Mouse (Mus musculus) urinary bladder, adult 18-20 months (tissue): Measurements from ENCODE around the gene Rps16.

Source experiments
- DNase-seq, 2 experiments: peaks; one replicate each; pipeline ENCODE4 v3.0.0; 2022; ENCODE audit warnings: low spot score in 2 of 2, mixed read lengths in 2 of 2

Rps16 gene

GRCm38 (mm10) chr7:28350155-28350883 is at the start of gene Rps16:
Gene Rps16 (plus strand): TSS chr7:28350652.
- peak; percentile 98 to 99 for DNase-seq

- DNase-seq, result no peak
Observed at GRCm38 (mm10) chr7:28301616-28302433, 48.6 kb upstream of the Rps16 start, which contains the start of gene Dll3. Gene Dll3 (minus strand): TSS chr7:28302238.

GRCm38 (mm10) chr7:28305641-28306040 is 44.8 kb upstream of the Rps16 start:
- no peak for DNase-seq

GRCm38 (mm10) chr7:28306216-28306615 is 44.2 kb upstream of the Rps16 start:
- DNase-seq, result no peak

GRCm38 (mm10) chr7:28309737-28310136 is 40.7 kb upstream of the Rps16 start:
- no peak for DNase-seq

GRCm38 (mm10) chr7:28311151-28311925 is 39.1 kb upstream of the Rps16 start:
- peak in 1 of 2 experiments; percentile 7 for DNase-seq

GRCm38 (mm10) chr7:28311926-28312543 is 38.4 kb upstream of the Rps16 start, which contains the start of gene Timm50:
Gene Timm50 (minus strand): TSS chr7:28312072.
- peak; percentile 96 to 97 for DNase-seq

- DNase-seq, result no peak
Observed at GRCm38 (mm10) chr7:28318036-28318435, 32.4 kb upstream of the Rps16 start.

- no peak for DNase-seq
Observed at GRCm38 (mm10) chr7:28318714-28319113, 31.7 kb upstream of the Rps16 start.

GRCm38 (mm10) chr7:28321974-28322720 is 28.3 kb upstream of the Rps16 start:
- no peak for DNase-seq

- no peak for DNase-seq
Observed at GRCm38 (mm10) chr7:28325293-28325692, 25.2 kb upstream of the Rps16 start.

GRCm38 (mm10) chr7:28326457-28326856 is 24.0 kb upstream of the Rps16 start:
- no peak for DNase-seq

- DNase-seq, result no peak
Observed at GRCm38 (mm10) chr7:28328260-28328659, 22.2 kb upstream of the Rps16 start.

GRCm38 (mm10) chr7:28334534-28334933 is 15.9 kb upstream of the Rps16 start:
- no peak for DNase-seq

- DNase-seq, result no peak
Observed at GRCm38 (mm10) chr7:28335471-28335870, 15.0 kb upstream of the Rps16 start.

GRCm38 (mm10) chr7:28338108-28338998 is 12.1 kb upstream of the Rps16 start, which contains the start of gene Supt5:
Gene Supt5 (minus strand): TSS chr7:28338746.
- peak; percentile 94 to 96 for DNase-seq

- peak; percentile 18 to 26 for DNase-seq
Observed at GRCm38 (mm10) chr7:28339213-28339917, 11.1 kb upstream of the Rps16 start.

GRCm38 (mm10) chr7:28341381-28341780 is 9.1 kb upstream of the Rps16 start:
- no peak for DNase-seq

- DNase-seq, result peak in 1 of 2 experiments; percentile 39
Observed at GRCm38 (mm10) chr7:28344637-28345036, 5.8 kb upstream of the Rps16 start.
